Mouse (Mus musculus) midbrain, embryonic 15.5 days (tissue): ENCODE data around the gene Wnk1. TPM values are rescaled to one million over a fixed set of nuclear protein-coding genes. Genes with fewer than 3 reads are reported as not detected.

Experiments used
- microRNA counts: library from miRNA; unstranded; fragments of <30 nt; microRNA quantifications from one replicate; lab custom pipeline; 2016
- microRNA-seq: library from miRNA; unstranded; fragments of <30 nt; microRNA quantifications from one replicate; pipeline ENCODE4, GENCODE M21; 2016
- polyA plus RNA-seq: library from polyadenylated mRNA; unstranded; fragments of >200 nt; fragmentation: Nextera tagmentation; extraction: Ambion mirVana; gene quantifications from 2 replicates; pipeline ENCODE4 v1.2.1, GENCODE M21; 2015

The Wnk1 gene
- polyA plus RNA-seq, 1 experiment from 2014 or later: 50.8 TPM

MicroRNAs encoded within 50 kb of the gene (microRNA counts, 519-probe panel; counts per million panel counts)
- not detected for microRNA mmu-miR-706 (lab: Ali Mortazavi, UCI)

Small RNA genes lying within 50 kb of the gene (microRNA-seq; reads per million reads assigned to microRNA genes)
- not detected for gene Mir706

Other genes starting within 250 kb of the Wnk1 start
- 56.6 and 58.9 TPM in 2 replicates for gene Erc1, start 190.5 kb downstream of the Wnk1 start, polyA plus RNA-seq
- gene Rad52, start 136.0 kb downstream of the Wnk1 start, polyA plus RNA-seq: 26.5 and 28.7 TPM in 2 replicates
- not detected in 2 replicates for gene Ninj2, start 54.7 kb upstream of the Wnk1 start, polyA plus RNA-seq